Mouse (Mus musculus) MEL (cell line): ENCODE results near the gene Plxnc1. TPM values are rescaled to one million over a fixed set of nuclear protein-coding genes. Genes with fewer than 3 reads are reported as not detected.

Experiments
- DNase-seq: peaks from one replicate; pipeline ENCODE4 v3.0.0; 2011; ENCODE audit warnings: low read depth, low spot score
- H3K27ac ChIP-seq: 2 replicates; pipeline ENCODE4 v1.5.1; 2012; ENCODE audit warnings: low read depth, mild to moderate bottlenecking, control low read depth, low read length, moderate library complexity; ENCODE audit not compliant: control insufficient read depth
- H3K27me3 ChIP-seq, 2 experiments: fragments of 150-350 bp in 1 of 2; sonication (generic) in 1 of 2; 2 replicates each; pipeline ENCODE4 v1.6.1; 2012; ENCODE audit warnings: low read length in 2 of 2, mild to moderate bottlenecking in 2 of 2, improper control_type of control experiment in 1 of 2, moderate library complexity in 1 of 2; ENCODE audit not compliant: insufficient read depth in 2 of 2, control insufficient read depth in 1 of 2
- H3K36me3 ChIP-seq, 2 experiments: 2 replicates each; pipeline ENCODE4 v1.6.1; 2012 to 2014; ENCODE audit warnings: low read length in 2 of 2, improper control_type of control experiment in 1 of 2, inconsistent platforms in 1 of 2, mild to moderate bottlenecking in 1 of 2; ENCODE audit not compliant: insufficient read depth in 2 of 2, control insufficient read depth in 1 of 2
- H3K4me1 ChIP-seq, 2 experiments: fragments of 150-350 bp in 1 of 2; sonication (generic) in 1 of 2; 2 replicates each; pipeline ENCODE4 v1.6.1; 2012; ENCODE audit warnings: low read length in 2 of 2, improper control_type of control experiment in 1 of 2, mild to moderate bottlenecking in 1 of 2; ENCODE audit not compliant: insufficient read depth in 2 of 2, control insufficient read depth in 1 of 2
- H3K4me3 ChIP-seq, 2 experiments: fragments of 150-350 bp in 1 of 2; sonication (generic) in 1 of 2; 2 replicates each; pipeline ENCODE4 v1.5.1; 2012; ENCODE audit warnings: low read depth in 2 of 2, low read length in 2 of 2, mild to moderate bottlenecking in 2 of 2, moderate library complexity in 2 of 2, control low read depth in 1 of 2, improper control_type of control experiment in 1 of 2; ENCODE audit not compliant: control insufficient read depth in 1 of 2, insufficient read depth in 1 of 2
- H3K79me2 ChIP-seq: 2 replicates; pipeline ENCODE4 v1.6.1; 2012; ENCODE audit warnings: mild to moderate bottlenecking, low read length, moderate library complexity; ENCODE audit not compliant: control insufficient read depth, poor library complexity, insufficient read depth
- H3K9ac ChIP-seq: 2 replicates; pipeline ENCODE4 v1.6.1; 2012; ENCODE audit warnings: low read depth, mild to moderate bottlenecking, control low read depth, low read length, moderate library complexity; ENCODE audit not compliant: control insufficient read depth, poor library complexity, severe bottlenecking
- H3K9me3 ChIP-seq: fragments of 150-350 bp; sonication (generic); replicated peaks from 2 replicates; pipeline ENCODE4 v1.6.1; 2012; ENCODE audit warnings: mild to moderate bottlenecking, low read length, improper control_type of control experiment, moderate library complexity; ENCODE audit not compliant: insufficient read depth
- BHLHE40 ChIP-seq: IDR thresholded peaks from 2 replicates; pipeline ENCODE4 v1.6.1; 2012; ENCODE audit warnings: low read depth, mild to moderate bottlenecking, inconsistent platforms, low read length, improper control_type of control experiment, borderline replicate concordance
- CHD2 ChIP-seq: IDR thresholded peaks from 2 replicates; pipeline ENCODE4 v1.6.1; 2011; ENCODE audit warnings: low read length, improper control_type of control experiment
- GATA1 ChIP-seq: IDR thresholded peaks from 2 replicates; pipeline ENCODE4 v1.6.1; 2011; ENCODE audit warnings: low read depth, low read length, improper control_type of control experiment
- HCFC1 ChIP-seq: IDR thresholded peaks from 2 replicates; pipeline ENCODE4 v1.6.1; 2012; ENCODE audit warnings: low read depth, mild to moderate bottlenecking, inconsistent platforms, low read length, improper control_type of control experiment, moderate library complexity
- MAX ChIP-seq: IDR thresholded peaks from 2 replicates; pipeline ENCODE4 v1.6.1; 2011; ENCODE audit warnings: low read length, improper control_type of control experiment
- MXI1 ChIP-seq: IDR thresholded peaks from 2 replicates; pipeline ENCODE4 v1.6.1; 2011; ENCODE audit warnings: mild to moderate bottlenecking, low read depth, low read length, improper control_type of control experiment
- NELFE ChIP-seq: IDR thresholded peaks from 2 replicates; pipeline ENCODE4 v1.6.1; 2011; ENCODE audit warnings: low read depth, low read length, improper control_type of control experiment
- RAD21 ChIP-seq: IDR thresholded peaks from 2 replicates; pipeline ENCODE4 v1.6.1; 2011; ENCODE audit warnings: mild to moderate bottlenecking, low read depth, low read length, improper control_type of control experiment
- TAL1 ChIP-seq: IDR thresholded peaks from 2 replicates; pipeline ENCODE4 v1.6.1; 2012; ENCODE audit warnings: mild to moderate bottlenecking, inconsistent platforms, low read length, moderate library complexity, mixed read lengths
- UBTF ChIP-seq: IDR thresholded peaks from 2 replicates; pipeline ENCODE4 v1.6.1; 2012; ENCODE audit warnings: low read depth, mild to moderate bottlenecking, inconsistent platforms, low read length, improper control_type of control experiment, moderate library complexity, borderline replicate concordance; ENCODE audit not compliant: insufficient read depth
- USF1 ChIP-seq: IDR thresholded peaks from 2 replicates; pipeline ENCODE4 v1.6.1; 2014; ENCODE audit warnings: low read depth, mild to moderate bottlenecking, inconsistent platforms, low read length, improper control_type of control experiment, moderate library complexity
- ZNF384 ChIP-seq: IDR thresholded peaks from 2 replicates; pipeline ENCODE4 v1.6.1; 2012; ENCODE audit warnings: low read depth, mild to moderate bottlenecking, inconsistent platforms, low read length, improper control_type of control experiment
- polyA plus RNA-seq, 2 experiments: library from polyadenylated mRNA; stranded (reverse) in 1 of 2; unstranded in 1 of 2; fragments of >175 nt in 1 of 2; fragments of >200 nt in 1 of 2; gene quantifications; 2 replicates each; pipeline versions ENCODE4 v1.2.1 to v1.2.4; 2012; ENCODE audit warnings: low replicate concordance in 2 of 2, low read depth in 1 of 2; ENCODE audit not compliant: insufficient read length in 2 of 2, insufficient read depth in 1 of 2, missing spikeins in 1 of 2
- total RNA-seq: library from RNA; depleted of rRNA; stranded (reverse); fragments of 300-350 nt; gene quantifications from 2 replicates; pipeline ENCODE4 v1.2.3, GENCODE M21; 2012

Gene Plxnc1
- total and polyA plus RNA-seq, 3 experiments = 15.1 to 30.1 TPM; not detected in 1

- Histone ChIP-seq H3K4me1 (peaks cover 26 to 29% of the 10 kb centered on the region in 2 experiments), H3K27me3 (no peaks in the 10 kb centered on the region), H3K27ac (no peak overlapping the region; the same call in 1 of the 2 replicates), H3K79me2 (no peaks in the 10 kb centered on the region), H3K36me3 (peaks cover 14 to 30% of the 10 kb centered on the region in 2 experiments), H3K4me3 (no peak overlapping the region), H3K9ac (no peak overlapping the region), H3K9me3 (no peaks in the 10 kb centered on the region)
- no peak for DNase-seq
- TF ChIP-seq MAX (no peak), TAL1 (no peak), USF1 (peak; percentile 29; the same call in 1 of the 2 replicates), RAD21 (no peak), UBTF (no peak)
These were observed 34.1 kb downstream of the Plxnc1 start for GRCm38 (mm10) chr10:94910570-94910969.

- no peaks in the 10 kb centered on the region for H3K9me3 ChIP-seq
- peaks cover 16 to 30% of the 10 kb centered on the region in 2 experiments for H3K36me3 ChIP-seq
- no peaks in the 10 kb centered on the region for H3K79me2 ChIP-seq
- TF ChIP-seq ZNF384 = peak; percentile 77
- no peak for TF ChIP-seq RAD21
- no peaks in the 10 kb centered on the region for H3K27me3 ChIP-seq
- no peak overlapping the region for H3K9ac ChIP-seq
- H3K27ac ChIP-seq = no peak overlapping the region; the same call in 1 of the 2 replicates
- no peak overlapping the region for H3K4me3 ChIP-seq
- DNase-seq = no peak
- H3K4me1 ChIP-seq = peaks cover 26 to 29% of the 10 kb centered on the region in 2 experiments
These were observed 34.8 kb downstream of the Plxnc1 start for GRCm38 (mm10) chr10:94909789-94910188.

- peaks cover 18 to 30% of the 10 kb centered on the region in 2 experiments for H3K36me3 ChIP-seq
- H3K4me3 ChIP-seq = no peak overlapping the region
- DNase-seq = peak; percentile 84
- H3K27ac ChIP-seq = peak overlapping the region; percentile 28; the same call in 1 of the 2 replicates
- no peak for TF ChIP-seq NELFE
- 0 out of 2 replicates have a peak, but pooled peaks have one; percentile 39 for TF ChIP-seq MXI1
- TF ChIP-seq CHD2 = peak; percentile 49; the same call in 1 of the 2 replicates
- TF ChIP-seq HCFC1 = no peak
- no peak; the same call in 1 of the 2 replicates for TF ChIP-seq BHLHE40
- TF ChIP-seq GATA1 = no peak
- peaks cover 26 to 29% of the 10 kb centered on the region in 2 experiments for H3K4me1 ChIP-seq
- no peaks in the 10 kb centered on the region for H3K27me3 ChIP-seq
- H3K9me3 ChIP-seq = no peaks in the 10 kb centered on the region
- H3K79me2 ChIP-seq = no peaks in the 10 kb centered on the region
- H3K9ac ChIP-seq = no peak overlapping the region
These were observed 35.5 kb downstream of the Plxnc1 start for GRCm38 (mm10) chr10:94908976-94909717.
